Mouse (Mus musculus) MEL (cell line): ENCODE results near the gene Trappc11. TPM values are rescaled to one million over a fixed set of nuclear protein-coding genes. Genes with fewer than 3 reads are reported as not detected.

Experiments
- DNase-seq: peaks from one replicate; pipeline ENCODE4 v3.0.0; 2011; ENCODE audit warnings: low read depth, low spot score
- H3K27ac ChIP-seq: 2 replicates; pipeline ENCODE4 v1.5.1; 2012; ENCODE audit warnings: low read depth, mild to moderate bottlenecking, control low read depth, low read length, moderate library complexity; ENCODE audit not compliant: control insufficient read depth
- H3K27me3 ChIP-seq, 2 experiments: fragments of 150-350 bp in 1 of 2; sonication (generic) in 1 of 2; 2 replicates each; pipeline ENCODE4 v1.6.1; 2012; ENCODE audit warnings: low read length in 2 of 2, mild to moderate bottlenecking in 2 of 2, improper control_type of control experiment in 1 of 2, moderate library complexity in 1 of 2; ENCODE audit not compliant: insufficient read depth in 2 of 2, control insufficient read depth in 1 of 2
- H3K36me3 ChIP-seq, 2 experiments: 2 replicates each; pipeline ENCODE4 v1.6.1; 2012 to 2014; ENCODE audit warnings: low read length in 2 of 2, improper control_type of control experiment in 1 of 2, inconsistent platforms in 1 of 2, mild to moderate bottlenecking in 1 of 2; ENCODE audit not compliant: insufficient read depth in 2 of 2, control insufficient read depth in 1 of 2
- H3K4me1 ChIP-seq, 2 experiments: fragments of 150-350 bp in 1 of 2; sonication (generic) in 1 of 2; 2 replicates each; pipeline ENCODE4 v1.6.1; 2012; ENCODE audit warnings: low read length in 2 of 2, improper control_type of control experiment in 1 of 2, mild to moderate bottlenecking in 1 of 2; ENCODE audit not compliant: insufficient read depth in 2 of 2, control insufficient read depth in 1 of 2
- H3K4me3 ChIP-seq, 2 experiments: fragments of 150-350 bp in 1 of 2; sonication (generic) in 1 of 2; 2 replicates each; pipeline ENCODE4 v1.5.1; 2012; ENCODE audit warnings: low read depth in 2 of 2, low read length in 2 of 2, mild to moderate bottlenecking in 2 of 2, moderate library complexity in 2 of 2, control low read depth in 1 of 2, improper control_type of control experiment in 1 of 2; ENCODE audit not compliant: control insufficient read depth in 1 of 2, insufficient read depth in 1 of 2
- H3K79me2 ChIP-seq: 2 replicates; pipeline ENCODE4 v1.6.1; 2012; ENCODE audit warnings: mild to moderate bottlenecking, low read length, moderate library complexity; ENCODE audit not compliant: control insufficient read depth, poor library complexity, insufficient read depth
- H3K9ac ChIP-seq: 2 replicates; pipeline ENCODE4 v1.6.1; 2012; ENCODE audit warnings: low read depth, mild to moderate bottlenecking, control low read depth, low read length, moderate library complexity; ENCODE audit not compliant: control insufficient read depth, poor library complexity, severe bottlenecking
- H3K9me3 ChIP-seq: fragments of 150-350 bp; sonication (generic); replicated peaks from 2 replicates; pipeline ENCODE4 v1.6.1; 2012; ENCODE audit warnings: mild to moderate bottlenecking, low read length, improper control_type of control experiment, moderate library complexity; ENCODE audit not compliant: insufficient read depth
- BHLHE40 ChIP-seq: IDR thresholded peaks from 2 replicates; pipeline ENCODE4 v1.6.1; 2012; ENCODE audit warnings: low read depth, mild to moderate bottlenecking, inconsistent platforms, low read length, improper control_type of control experiment, borderline replicate concordance
- CTCF ChIP-seq, 3 experiments: IDR thresholded peaks in 2 of 3; conservative IDR thresholded peaks in 1 of 3; 2 replicates each; pipeline ENCODE4 v1.5.1; 2011 to 2012; ENCODE audit warnings: low read length in 3 of 3, low read depth in 2 of 3, mild to moderate bottlenecking in 2 of 3, improper control_type of control experiment in 1 of 3, inconsistent platforms in 1 of 3, mixed read lengths in 1 of 3, moderate library complexity in 1 of 3; ENCODE audit not compliant: control insufficient read depth in 1 of 3, insufficient read depth in 1 of 3, poor library complexity in 1 of 3, severe bottlenecking in 1 of 3
- ELF1 ChIP-seq: IDR thresholded peaks from 2 replicates; pipeline ENCODE4 v1.6.1; 2014; ENCODE audit warnings: low read depth, mild to moderate bottlenecking, inconsistent platforms, low read length, improper control_type of control experiment, moderate library complexity
- GABPA ChIP-seq: IDR thresholded peaks from 2 replicates; pipeline ENCODE4 v1.6.1; 2012; ENCODE audit warnings: low read depth, mild to moderate bottlenecking, inconsistent platforms, low read length, improper control_type of control experiment, moderate library complexity
- KAT2A ChIP-seq: conservative IDR thresholded peaks from 2 replicates; pipeline ENCODE4 v1.6.1; 2012; ENCODE audit warnings: low read depth, low read length, improper control_type of control experiment, inconsistent platforms
- MAFK ChIP-seq: IDR thresholded peaks from 2 replicates; pipeline ENCODE4 v1.6.1; 2011; ENCODE audit warnings: low read depth, mild to moderate bottlenecking, low read length, improper control_type of control experiment, borderline replicate concordance
- MYC ChIP-seq: IDR thresholded peaks from 2 replicates; pipeline ENCODE4 v1.6.1; 2011; ENCODE audit warnings: low read depth, mild to moderate bottlenecking, low read length, improper control_type of control experiment, moderate library complexity
- NELFE ChIP-seq: IDR thresholded peaks from 2 replicates; pipeline ENCODE4 v1.6.1; 2011; ENCODE audit warnings: low read depth, low read length, improper control_type of control experiment
- POLR2AphosphoS5 ChIP-seq: IDR thresholded peaks from 2 replicates; pipeline ENCODE4 v1.6.1; 2012; ENCODE audit warnings: low read depth, borderline replicate concordance, mild to moderate bottlenecking, inconsistent platforms, low read length, moderate library complexity, mixed read lengths
- RAD21 ChIP-seq: IDR thresholded peaks from 2 replicates; pipeline ENCODE4 v1.6.1; 2011; ENCODE audit warnings: mild to moderate bottlenecking, low read depth, low read length, improper control_type of control experiment
- SIN3A ChIP-seq: IDR thresholded peaks from 2 replicates; pipeline ENCODE4 v1.6.1; 2012; ENCODE audit warnings: low read length, improper control_type of control experiment, inconsistent platforms
- SMC3 ChIP-seq: IDR thresholded peaks from 2 replicates; pipeline ENCODE4 v1.6.1; 2011; ENCODE audit warnings: low read depth, low read length, improper control_type of control experiment
- USF1 ChIP-seq: IDR thresholded peaks from 2 replicates; pipeline ENCODE4 v1.6.1; 2014; ENCODE audit warnings: low read depth, mild to moderate bottlenecking, inconsistent platforms, low read length, improper control_type of control experiment, moderate library complexity
- ZMIZ1 ChIP-seq: IDR thresholded peaks from 2 replicates; pipeline ENCODE4 v1.6.1; 2012; ENCODE audit warnings: low read depth, mild to moderate bottlenecking, inconsistent platforms, low read length, improper control_type of control experiment, moderate library complexity
- polyA plus RNA-seq, 2 experiments: library from polyadenylated mRNA; stranded (reverse) in 1 of 2; unstranded in 1 of 2; fragments of >175 nt in 1 of 2; fragments of >200 nt in 1 of 2; gene quantifications; 2 replicates each; pipeline versions ENCODE4 v1.2.1 to v1.2.4; 2012; ENCODE audit warnings: low replicate concordance in 2 of 2, low read depth in 1 of 2; ENCODE audit not compliant: insufficient read length in 2 of 2, insufficient read depth in 1 of 2, missing spikeins in 1 of 2
- total RNA-seq: library from RNA; depleted of rRNA; stranded (reverse); fragments of 300-350 nt; gene quantifications from 2 replicates; pipeline ENCODE4 v1.2.3, GENCODE M21; 2012

The Trappc11 gene
- total and polyA plus RNA-seq, 3 experiments: 22.8 to 30.1 TPM; not detected in 1

GRCm38 (mm10) chr8:47558274-47558673, 25.0 kb upstream of the Trappc11 start:
- H3K27ac ChIP-seq: no peak overlapping the region
- H3K27me3 ChIP-seq: peaks cover 0 to 1% of the 10 kb centered on the region in 2 experiments; a peak in 1 of 4 replicates
- H3K4me3 ChIP-seq: no peak overlapping the region
- no peak for TF ChIP-seq GABPA
- TF ChIP-seq MAFK: no peak
- H3K9ac ChIP-seq: no peak overlapping the region
- no peaks in the 10 kb centered on the region for H3K9me3 ChIP-seq
- no peak for DNase-seq
- H3K4me1 ChIP-seq: no peaks in the 10 kb centered on the region
- H3K79me2 ChIP-seq: no peaks in the 10 kb centered on the region
- H3K36me3 ChIP-seq: peaks cover 0 to 2% of the 10 kb centered on the region in 2 experiments; a peak in 1 of 4 replicates

- DNase-seq: no peak
- Histone ChIP-seq H3K4me1 (no peaks in the 10 kb centered on the region), H3K9ac (no peak overlapping the region), H3K4me3 (no peak overlapping the region), H3K36me3 (peaks cover 0 to 4% of the 10 kb centered on the region in 2 experiments; a peak in 1 of 4 replicates), H3K27me3 (peaks cover 0 to 1% of the 10 kb centered on the region in 2 experiments; a peak in 1 of 4 replicates), H3K9me3 (no peaks in the 10 kb centered on the region), H3K27ac (no peak overlapping the region), H3K79me2 (no peaks in the 10 kb centered on the region)
- TF ChIP-seq KAT2A (no peak), POLR2AphosphoS5 (no peak), ZMIZ1 (no peak), BHLHE40 (no peak), MYC (no peak), SIN3A (no peak)
- TF ChIP-seq, all 39 proteins: peak for 0
These were observed 23.2 kb upstream of the Trappc11 start for GRCm38 (mm10) chr8:47556446-47556845.

- peak; percentile 64 for DNase-seq
- H3K9me3 ChIP-seq: no peaks in the 10 kb centered on the region
- H3K9ac ChIP-seq: no peak overlapping the region
- TF ChIP-seq NELFE (no peak), CTCF (IDR thresholded peaks at IDR 0.05 in 2 of 3, conservative IDR thresholded peaks at IDR 0.05 in 1 of 3; ENCODE audit: control insufficient read depth in 1 of 3, insufficient read depth in 1 of 3, low read depth in 2 of 3, low read length in 3 of 3, poor library complexity in 1 of 3, severe bottlenecking in 1 of 3) (peak; percentile 34 to 60 (median 34); a peak in 4 of 6 replicates), SMC3 (peak; percentile 59), GABPA (no peak), ZMIZ1 (no peak), USF1 (no peak), RAD21 (peak; percentile 39), ELF1 (no peak)
- H3K79me2 ChIP-seq: no peaks in the 10 kb centered on the region
- peaks cover 0 to 6% of the 10 kb centered on the region in 2 experiments; a peak in 2 of 4 replicates for H3K36me3 ChIP-seq
- H3K27me3 ChIP-seq: no peaks in the 10 kb centered on the region
- H3K4me1 ChIP-seq: no peaks in the 10 kb centered on the region
- no peak overlapping the region for H3K27ac ChIP-seq
- H3K4me3 ChIP-seq: no peak overlapping the region
These were observed 20.3 kb upstream of the Trappc11 start for GRCm38 (mm10) chr8:47553613-47554012.
